Mouse (Mus musculus) liver, adult 2 months (tissue): ENCODE measurements around the gene Spout1.

Experiments used
- CTCF ChIP-seq: fragments of 200-500 bp; IDR thresholded peaks from 2 replicates; pipeline ENCODE4 v1.5.1; 2011; ENCODE audit warnings: low read depth, low read length, control low read depth
- POLR2A ChIP-seq: fragments of 200-500 bp; IDR thresholded peaks from 2 replicates; pipeline ENCODE4 v1.6.1; 2011; ENCODE audit warnings: low read length, control low read depth; ENCODE audit not compliant: insufficient read depth; ENCODE audit errors: extremely low read depth

DNA sequence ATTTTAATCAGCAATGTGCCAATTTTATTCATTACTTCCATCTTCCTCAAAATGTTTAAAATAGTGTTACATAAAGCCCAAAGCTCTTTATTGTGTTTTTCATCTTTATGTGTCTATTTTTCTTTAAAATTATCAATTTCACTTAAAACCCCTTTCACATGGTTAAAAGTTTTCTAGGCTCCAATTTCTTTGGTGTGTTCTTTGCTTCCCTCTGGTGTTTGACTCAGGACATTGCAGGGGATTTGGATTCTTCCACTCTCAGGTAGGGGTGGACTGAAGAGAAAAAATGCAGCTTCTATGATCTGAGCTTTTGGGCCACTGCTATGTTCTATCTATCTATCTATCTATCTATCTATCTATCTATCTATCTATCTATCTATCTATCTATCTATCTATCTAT, 16.4 kb downstream of the Spout1 start:
- TF ChIP-seq CTCF = peak; percentile 32; the same call in 1 of the 2 replicates
- no peak for TF ChIP-seq POLR2A
